Mouse (Mus musculus) kidney, embryonic 14.5 days (tissue): Measurements from ENCODE around the gene Plxna1. TPM values are rescaled to one million over a fixed set of nuclear protein-coding genes. Genes with fewer than 3 reads are reported as not detected.

Experiments used
- ATAC-seq: fragments of 200-750 bp; cut with Nextera tagmentation; 2 replicates; pipeline ENCODE4 v1.8.0; 2017; ENCODE audit warnings: moderate number of reproducible peaks, mild to moderate bottlenecking, moderate TSS enrichment, moderate library complexity; ENCODE audit not compliant: low FRiP score, low TSS enrichment
- H3K27ac ChIP-seq: fragments of 300-500 bp; sonication (generic); 2 replicates; pipeline ENCODE4 v1.5.1; 2014; ENCODE audit warnings: low read depth, mild to moderate bottlenecking, low read length, moderate library complexity, mixed read lengths
- H3K27me3 ChIP-seq: fragments of 300-500 bp; sonication (generic); 2 replicates; pipeline ENCODE4 v1.6.1; 2014; ENCODE audit warnings: mild to moderate bottlenecking, low read length; ENCODE audit not compliant: control insufficient read depth, insufficient read depth
- H3K36me3 ChIP-seq: fragments of 300-500 bp; sonication (generic); 2 replicates; pipeline ENCODE4 v1.6.1; 2014; ENCODE audit warnings: low read length, mixed read lengths; ENCODE audit not compliant: control insufficient read depth, insufficient read depth
- H3K4me1 ChIP-seq: fragments of 300-500 bp; sonication (generic); 2 replicates; pipeline ENCODE4 v1.6.1; 2014; ENCODE audit warnings: low read length, mixed read lengths; ENCODE audit not compliant: control insufficient read depth, insufficient read depth
- H3K4me2 ChIP-seq: fragments of 300-500 bp; sonication (generic); replicated peaks from 2 replicates; pipeline ENCODE4 v1.6.1; 2014; ENCODE audit warnings: low read depth, mild to moderate bottlenecking, low read length
- H3K4me3 ChIP-seq: fragments of 300-500 bp; sonication (generic); 2 replicates; pipeline ENCODE4 v1.5.1; 2014; ENCODE audit warnings: mild to moderate bottlenecking, low read length
- H3K9ac ChIP-seq: fragments of 300-500 bp; sonication (generic); 2 replicates; pipeline ENCODE4 v1.6.1; 2014; ENCODE audit warnings: low read depth, mild to moderate bottlenecking, low read length, moderate library complexity
- H3K9me3 ChIP-seq: fragments of 300-500 bp; sonication (generic); 2 replicates; pipeline ENCODE4 v1.6.1; 2016; ENCODE audit warnings: low read length; ENCODE audit not compliant: control insufficient read depth
- WGBS: fragments of 180-500 bp; shearing (Covaris S2); extraction: QIAGEN DNeasy Blood & Tissue Kit; methylation state at CpG from one replicate; pipeline ENCODE4 v1.1.7; 2014; 5-methylcytosine and 5-hydroxymethylcytosine counted together
- polyA plus RNA-seq: library from polyadenylated mRNA; unstranded; fragments of >200 nt; fragmentation: Nextera tagmentation; extraction: Ambion mirVana; gene quantifications from 2 replicates; pipeline ENCODE4 v1.2.1, GENCODE M21; 2014

Plxna1 gene
- polyA plus RNA-seq, 1 experiment from 2014 or later = 28.0 TPM

- WGBS = 83% methylated on average over 4 of the region's 4 CpGs
Observed at GRCm38 (mm10) chr6:89397919-89398318, 35.5 kb upstream of the Plxna1 start.

GRCm38 (mm10) chr6:89393820-89394219 is 31.4 kb upstream of the Plxna1 start:
- Histone ChIP-seq H3K27ac (no peak overlapping the region), H3K9ac (no peak overlapping the region), H3K36me3 (no peaks in the 10 kb centered on the region), H3K27me3 (no peaks in the 10 kb centered on the region), H3K4me1 (no peaks in the 10 kb centered on the region), H3K9me3 (no peaks in the 10 kb centered on the region), H3K4me3 (no peak overlapping the region), H3K4me2 (no peak overlapping the region)
- no peak for ATAC-seq
- WGBS = 88% methylated on average over 2 of the region's 2 CpGs

More at GRCm38 (mm10) chr6:89397919-89398318, 35.5 kb upstream of the Plxna1 start:
- Histone ChIP-seq H3K27ac (no peak overlapping the region), H3K4me1 (no peaks in the 10 kb centered on the region), H3K27me3 (no peaks in the 10 kb centered on the region), H3K4me3 (no peak overlapping the region), H3K9me3 (no peaks in the 10 kb centered on the region), H3K9ac (no peak overlapping the region), H3K36me3 (no peaks in the 10 kb centered on the region), H3K4me2 (no peak overlapping the region)
- no peak for ATAC-seq

GRCm38 (mm10) chr6:89392213-89392612 is 29.8 kb upstream of the Plxna1 start:
- Histone ChIP-seq H3K36me3 (no peaks in the 10 kb centered on the region), H3K4me1 (no peaks in the 10 kb centered on the region), H3K27me3 (no peaks in the 10 kb centered on the region), H3K27ac (no peak overlapping the region), H3K9me3 (no peaks in the 10 kb centered on the region), H3K4me2 (no peak overlapping the region), H3K9ac (no peak overlapping the region), H3K4me3 (no peak overlapping the region)
- no peak for ATAC-seq
- 95% methylated on average over 2 of the region's 2 CpGs for WGBS

DNA sequence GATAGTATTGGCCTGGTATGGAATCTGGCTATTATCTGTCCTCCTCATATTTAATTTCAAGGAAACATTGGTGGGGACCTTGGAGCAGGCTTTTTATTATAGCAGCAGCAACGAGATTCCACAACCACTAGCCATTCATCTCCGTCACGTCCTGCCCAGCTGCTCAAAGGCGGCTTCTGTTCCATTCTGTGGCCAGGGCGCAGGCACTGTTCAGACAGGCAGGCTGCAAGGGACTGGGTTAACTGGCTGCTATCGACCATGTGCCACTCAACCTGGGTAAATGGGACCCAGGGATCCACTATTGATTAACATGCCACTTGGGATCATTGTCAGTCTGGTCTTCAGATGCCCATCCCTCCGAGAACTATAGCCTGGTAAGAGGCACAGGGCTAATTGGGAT is 27.4 kb upstream of the Plxna1 start:
- 71% methylated on average over 7 of the region's 7 CpGs for WGBS
- Histone ChIP-seq H3K4me1 (no peaks in the 10 kb centered on the region), H3K27ac (no peak overlapping the region), H3K36me3 (no peaks in the 10 kb centered on the region), H3K4me2 (no peak overlapping the region), H3K9ac (no peak overlapping the region), H3K4me3 (no peak overlapping the region), H3K27me3 (no peaks in the 10 kb centered on the region), H3K9me3 (no peaks in the 10 kb centered on the region)
- ATAC-seq = no peak

GRCm38 (mm10) chr6:89386956-89387355 is 24.5 kb upstream of the Plxna1 start:
- Histone ChIP-seq H3K9me3 (no peaks in the 10 kb centered on the region), H3K4me3 (no peak overlapping the region), H3K9ac (no peak overlapping the region), H3K36me3 (no peaks in the 10 kb centered on the region), H3K4me1 (no peaks in the 10 kb centered on the region), H3K4me2 (no peak overlapping the region), H3K27me3 (no peaks in the 10 kb centered on the region), H3K27ac (no peak overlapping the region)
- no peak for ATAC-seq
- 80% methylated on average over 1 of the region's 1 CpGs for WGBS

- no peaks in the 10 kb centered on the region for H3K9me3 ChIP-seq
- no peak overlapping the region for H3K4me3 ChIP-seq
- no peak overlapping the region for H3K27ac ChIP-seq
- ATAC-seq = no peak
- H3K4me2 ChIP-seq = no peak overlapping the region
- H3K4me1 ChIP-seq = no peaks in the 10 kb centered on the region
- H3K27me3 ChIP-seq = no peaks in the 10 kb centered on the region
- WGBS = 95% methylated on average over 2 of the region's 2 CpGs
- no peaks in the 10 kb centered on the region for H3K36me3 ChIP-seq
- no peak overlapping the region for H3K9ac ChIP-seq
Observed at GRCm38 (mm10) chr6:89384699-89385098, 22.3 kb upstream of the Plxna1 start.

DNA sequence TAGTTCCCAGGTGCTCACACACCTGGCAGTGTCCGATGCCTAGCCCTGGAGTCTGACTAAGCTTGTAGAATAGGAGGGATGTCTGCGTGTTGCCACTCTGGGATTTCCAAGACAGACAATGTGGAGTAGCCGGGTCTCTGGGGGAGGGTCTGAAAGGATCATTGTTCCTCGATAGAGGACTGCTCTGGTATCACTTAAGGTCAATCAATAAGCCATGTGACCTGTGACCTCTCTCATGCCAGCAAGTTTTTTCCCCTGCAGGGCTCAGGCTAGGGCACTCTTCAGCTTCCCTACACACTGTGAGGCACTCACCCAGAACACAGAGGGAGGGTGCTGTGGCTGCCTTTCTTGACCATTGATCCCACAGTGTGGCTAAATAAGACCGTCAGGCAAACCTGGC is 19.4 kb upstream of the Plxna1 start:
- H3K9me3 ChIP-seq = no peaks in the 10 kb centered on the region
- no peak overlapping the region for H3K27ac ChIP-seq
- H3K4me2 ChIP-seq = no peak overlapping the region
- no peaks in the 10 kb centered on the region for H3K36me3 ChIP-seq
- no peaks in the 10 kb centered on the region for H3K27me3 ChIP-seq
- no peak overlapping the region for H3K9ac ChIP-seq
- ATAC-seq = no peak
- WGBS = 64% methylated on average over 5 of the region's 5 CpGs
- no peak overlapping the region for H3K4me3 ChIP-seq
- H3K4me1 ChIP-seq = no peaks in the 10 kb centered on the region

- Histone ChIP-seq H3K4me3 (no peak overlapping the region), H3K9ac (no peak overlapping the region), H3K4me2 (no peak overlapping the region), H3K9me3 (no peaks in the 10 kb centered on the region), H3K27me3 (no peaks in the 10 kb centered on the region), H3K4me1 (no peaks in the 10 kb centered on the region), H3K36me3 (no peaks in the 10 kb centered on the region), H3K27ac (no peak overlapping the region)
- no peak for ATAC-seq
- WGBS = 65% methylated on average over 3 of the region's 3 CpGs
Observed at GRCm38 (mm10) chr6:89381172-89381571, 18.8 kb upstream of the Plxna1 start.

GRCm38 (mm10) chr6:89380751-89381150 is 18.3 kb upstream of the Plxna1 start:
- WGBS = 49% methylated on average over 3 of the region's 3 CpGs
- no peak overlapping the region for H3K27ac ChIP-seq
- no peak overlapping the region for H3K4me3 ChIP-seq
- no peak overlapping the region for H3K4me2 ChIP-seq
- no peak overlapping the region for H3K9ac ChIP-seq
- H3K9me3 ChIP-seq = no peaks in the 10 kb centered on the region
- no peaks in the 10 kb centered on the region for H3K4me1 ChIP-seq
- ATAC-seq = no peak
- no peaks in the 10 kb centered on the region for H3K36me3 ChIP-seq
- no peaks in the 10 kb centered on the region for H3K27me3 ChIP-seq

- WGBS = 80% methylated on average over 2 of the region's 2 CpGs
- Histone ChIP-seq H3K36me3 (no peaks in the 10 kb centered on the region), H3K9me3 (no peaks in the 10 kb centered on the region), H3K27ac (no peak overlapping the region), H3K27me3 (no peaks in the 10 kb centered on the region), H3K4me2 (no peak overlapping the region), H3K4me3 (no peak overlapping the region), H3K9ac (no peak overlapping the region), H3K4me1 (no peaks in the 10 kb centered on the region)
- ATAC-seq = no peak
Observed at GRCm38 (mm10) chr6:89378264-89378663, 15.8 kb upstream of the Plxna1 start.
